Mouse (Mus musculus) heart, embryonic 14.5 days (tissue): ENCODE measurements around the gene Gast. TPM values are rescaled to one million over a fixed set of nuclear protein-coding genes. Genes with fewer than 3 reads are reported as not detected.
"Not testable (repeated sequence)": the region's sequence is repeated elsewhere in the genome, so short reads cannot be mapped to it uniquely, and the experiment has no call there.

Experiments used
- ATAC-seq: fragments of 200-750 bp; cut with Nextera tagmentation; 2 replicates; pipeline ENCODE4 v1.8.0; 2017; ENCODE audit warnings: low read depth, moderate TSS enrichment; ENCODE audit not compliant: insufficient number of reproducible peaks, insufficient read depth, low FRiP score
- H3K27ac ChIP-seq, 2 experiments: fragments of 200-500 bp in 1 of 2; fragments of 300-500 bp in 1 of 2; sonication (generic) in 1 of 2; replicated peaks in 1 of 2; 2 replicates each; pipeline ENCODE4 v1.5.1; 2012 to 2014; ENCODE audit warnings: low read depth in 2 of 2, low read length in 2 of 2, control low read depth in 1 of 2, mild to moderate bottlenecking in 1 of 2, mixed read lengths in 1 of 2; ENCODE audit not compliant: control insufficient read depth in 1 of 2, insufficient read depth in 1 of 2
- H3K27me3 ChIP-seq: fragments of 300-500 bp; sonication (generic); 2 replicates; pipeline ENCODE4 v1.6.1; 2014; ENCODE audit warnings: mild to moderate bottlenecking, low read length, control low read depth; ENCODE audit not compliant: control insufficient read depth, insufficient read depth
- H3K36me3 ChIP-seq: fragments of 300-500 bp; sonication (generic); 2 replicates; pipeline ENCODE4 v1.6.1; 2014; ENCODE audit warnings: mild to moderate bottlenecking, control low read depth, low read length, mixed read lengths; ENCODE audit not compliant: control insufficient read depth, insufficient read depth
- H3K4me1 ChIP-seq, 2 experiments: fragments of 200-500 bp in 1 of 2; fragments of 300-500 bp in 1 of 2; sonication (generic) in 1 of 2; 2 replicates each; pipeline ENCODE4 v1.6.1; 2012 to 2014; ENCODE audit warnings: low read length in 2 of 2, control low read depth in 1 of 2, mixed read lengths in 1 of 2; ENCODE audit not compliant: control insufficient read depth in 2 of 2, insufficient read depth in 2 of 2
- H3K4me2 ChIP-seq: fragments of 300-500 bp; sonication (generic); 2 replicates; pipeline ENCODE4 v1.6.1; 2014; ENCODE audit warnings: mild to moderate bottlenecking, low read length
- H3K4me3 ChIP-seq, 2 experiments: fragments of 200-500 bp in 1 of 2; fragments of 300-500 bp in 1 of 2; sonication (generic) in 1 of 2; 2 replicates each; pipeline ENCODE4 v1.5.1; 2012 to 2014; ENCODE audit warnings: low read length in 2 of 2, mild to moderate bottlenecking in 2 of 2, control low read depth in 1 of 2, low read depth in 1 of 2, moderate library complexity in 1 of 2; ENCODE audit not compliant: control insufficient read depth in 1 of 2, insufficient read depth in 1 of 2
- H3K9ac ChIP-seq: fragments of 300-500 bp; sonication (generic); 2 replicates; pipeline ENCODE4 v1.6.1; 2014; ENCODE audit warnings: mild to moderate bottlenecking, low read length
- H3K9me3 ChIP-seq: fragments of 300-500 bp; sonication (generic); 2 replicates; pipeline ENCODE4 v1.6.1; 2016; ENCODE audit warnings: low read length, control low read depth; ENCODE audit not compliant: control insufficient read depth
- WGBS: fragments of 180-500 bp; shearing (Covaris S2); extraction: QIAGEN DNeasy Blood & Tissue Kit; methylation state at CpG from one replicate; pipeline ENCODE4 v1.1.7; 2014; 5-methylcytosine and 5-hydroxymethylcytosine counted together
- polyA plus RNA-seq: library from polyadenylated mRNA; unstranded; fragments of >200 nt; fragmentation: Nextera tagmentation; extraction: Ambion mirVana; gene quantifications from 2 replicates; pipeline ENCODE4 v1.2.1, GENCODE M21; 2014

Gene Gast
- polyA plus RNA-seq, 1 experiment from 2014 or later = not detected

DNA sequence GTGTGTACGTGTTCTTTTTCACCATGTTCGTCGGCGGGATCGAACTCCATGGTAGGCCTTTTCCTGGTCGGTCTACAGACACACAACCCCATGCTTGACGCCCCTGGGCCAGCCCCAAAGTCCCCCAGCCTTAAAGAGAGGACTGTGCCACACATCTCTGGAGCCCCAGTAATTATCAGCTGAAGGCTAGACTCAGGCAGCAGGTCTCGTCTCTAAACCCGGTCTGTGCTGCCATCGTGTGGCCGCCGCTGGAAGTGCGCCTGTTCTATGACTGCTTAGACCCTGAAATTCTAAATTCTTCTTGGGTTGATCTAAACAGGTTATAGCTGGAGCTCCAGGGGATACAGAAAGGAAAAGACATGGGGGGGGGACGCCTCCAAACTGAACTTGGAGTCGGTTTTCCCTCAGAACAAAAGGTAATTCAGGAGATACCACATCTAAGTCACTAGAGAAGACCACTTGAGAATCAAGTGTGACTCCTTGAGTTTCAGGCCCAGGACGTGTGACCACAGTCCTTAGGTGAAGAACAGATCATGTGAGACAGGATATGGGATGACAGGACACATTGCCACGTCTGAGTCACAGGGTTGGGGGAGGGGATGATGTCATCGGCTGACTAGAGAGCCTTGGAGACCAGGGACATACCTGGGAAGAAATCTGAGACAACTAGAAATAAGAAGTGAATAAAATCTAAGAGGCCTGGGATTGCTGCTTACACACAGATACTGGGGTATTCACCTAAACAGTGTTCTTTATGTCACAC lies 35.8 kb upstream of the Gast start:
- peak overlapping the region; percentile 53 for H3K4me2 ChIP-seq
- no peak overlapping the region for H3K27ac ChIP-seq
- no peaks in the 10 kb centered on the region for H3K4me1 ChIP-seq
- H3K36me3 ChIP-seq = no peaks in the 10 kb centered on the region
- H3K9me3 ChIP-seq = no peaks in the 10 kb centered on the region
- ATAC-seq = no peak; the same call in 1 of the 2 replicates
- no peak overlapping the region for H3K9ac ChIP-seq
- H3K4me3 ChIP-seq = no peak overlapping the region
- whole genome bisulfite sequencing = 10% methylated on average over 18 of the region's 18 CpGs
- H3K27me3 ChIP-seq = peaks cover 5% of the 10 kb centered on the region; the same call in 1 of the 2 replicates

DNA sequence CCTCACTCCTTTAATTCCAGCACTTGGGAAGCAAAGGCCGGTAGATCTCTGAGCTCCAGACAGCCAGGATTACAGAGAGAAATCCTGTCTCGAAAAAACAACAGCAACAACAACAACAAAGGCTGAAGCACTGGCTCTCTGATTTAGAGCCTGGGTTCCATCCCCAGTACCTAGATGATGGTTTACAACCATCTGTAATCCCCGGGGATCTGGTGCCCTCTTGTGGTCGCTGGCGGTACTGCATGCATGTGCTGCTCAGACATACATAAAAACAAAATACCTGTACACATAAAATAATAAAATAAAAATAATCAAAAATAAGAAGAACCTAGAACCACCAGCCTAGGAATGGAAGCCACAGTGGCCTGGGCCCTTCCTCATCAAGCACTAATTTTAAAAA lies 33.9 kb upstream of the Gast start:
- no peak overlapping the region for H3K4me3 ChIP-seq
- no peak overlapping the region for H3K9ac ChIP-seq
- H3K27ac ChIP-seq = no peak overlapping the region
- peaks cover 5% of the 10 kb centered on the region; the same call in 1 of the 2 replicates for H3K27me3 ChIP-seq
- WGBS = 6% methylated on average over 5 of the region's 5 CpGs
- H3K4me1 ChIP-seq = no peaks in the 10 kb centered on the region; a peak in 1 of 4 replicates
- no peaks in the 10 kb centered on the region for H3K36me3 ChIP-seq
- no peaks in the 10 kb centered on the region for H3K9me3 ChIP-seq
- ATAC-seq = no peak
- no peak overlapping the region for H3K4me2 ChIP-seq

- Histone ChIP-seq H3K9me3 (no peaks in the 10 kb centered on the region), H3K4me2 (no peak overlapping the region), H3K27ac (no peak overlapping the region), H3K4me3 (no peak overlapping the region), H3K4me1 (no peaks in the 10 kb centered on the region; a peak in 1 of 4 replicates), H3K9ac (no peak overlapping the region), H3K27me3 (peaks cover 4% of the 10 kb centered on the region; the same call in 1 of the 2 replicates), H3K36me3 (no peaks in the 10 kb centered on the region)
- no peak for ATAC-seq
- 67% methylated on average over 5 of the region's 5 CpGs for WGBS
Observed at GRCm38 (mm10) chr11:100301292-100301691, 32.9 kb upstream of the Gast start.

- Histone ChIP-seq H3K36me3 (no peaks in the 10 kb centered on the region), H3K9me3 (no peaks in the 10 kb centered on the region), H3K27ac (no peak overlapping the region), H3K27me3 (no peaks in the 10 kb centered on the region), H3K4me3 (no peak overlapping the region), H3K4me2 (no peak overlapping the region), H3K9ac (no peak overlapping the region), H3K4me1 (peaks cover 4 to 15% of the 10 kb centered on the region in 2 experiments)
- WGBS = 86% methylated on average over 5 of the region's 5 CpGs
- ATAC-seq = no peak
Observed at GRCm38 (mm10) chr11:100307900-100308299, 26.3 kb upstream of the Gast start.

- H3K27me3 ChIP-seq, H3K9me3 ChIP-seq, H3K4me3 ChIP-seq, H3K36me3 ChIP-seq, ATAC-seq, H3K4me2 ChIP-seq, H3K9ac ChIP-seq, H3K27ac ChIP-seq: not testable (repeated sequence)
- 86% methylated on average over 6 of the region's 6 CpGs for WGBS
- peaks cover 4 to 15% of the 10 kb centered on the region in 2 experiments for H3K4me1 ChIP-seq
Observed at GRCm38 (mm10) chr11:100308672-100309071, 25.5 kb upstream of the Gast start.

GRCm38 (mm10) chr11:100311656-100312055 lies 22.6 kb upstream of the Gast start:
- Histone ChIP-seq H3K9ac (no peak overlapping the region), H3K4me1 (peaks cover 4 to 15% of the 10 kb centered on the region in 2 experiments; a peak in 3 of 4 replicates), H3K9me3 (no peaks in the 10 kb centered on the region), H3K4me3 (no peak overlapping the region), H3K27me3 (no peaks in the 10 kb centered on the region), H3K36me3 (no peaks in the 10 kb centered on the region), H3K4me2 (peak overlapping the region; percentile 41), H3K27ac (peak overlapping the region; percentile 52 to 80)
- 67% methylated on average over 1 of the region's 1 CpGs for WGBS
- ATAC-seq = no peak

DNA sequence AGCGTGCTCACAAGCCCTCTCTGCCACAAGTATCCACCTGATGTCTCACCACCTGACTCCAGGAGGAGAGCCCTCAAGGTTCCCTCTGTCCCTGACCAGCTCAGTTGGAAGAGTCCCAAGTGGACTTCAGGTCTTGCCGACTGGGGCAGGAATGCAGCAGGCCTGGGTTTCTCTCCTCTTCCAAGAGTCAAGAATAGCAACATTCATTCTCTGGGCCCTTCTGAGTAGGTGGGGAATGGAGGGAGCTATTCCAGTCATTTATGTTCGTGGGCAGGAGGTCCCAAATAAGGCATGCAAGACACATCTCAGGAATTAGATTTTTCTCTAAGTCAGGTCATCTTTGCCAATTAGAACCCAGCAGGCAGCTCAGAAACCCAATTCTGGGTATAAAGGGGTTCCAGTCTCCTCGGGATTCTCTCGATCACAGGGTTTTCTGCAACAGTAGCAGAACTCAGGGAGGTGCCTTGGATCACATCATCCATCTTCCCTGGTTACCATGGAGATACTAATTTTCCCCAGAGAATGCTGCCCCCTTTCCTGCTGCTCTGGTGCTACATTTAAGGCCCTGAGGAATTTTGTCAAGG lies 22.0 kb upstream of the Gast start:
- peak overlapping the region; percentile 52 to 80 for H3K27ac ChIP-seq
- no peak for ATAC-seq
- peak overlapping the region; percentile 41 for H3K4me2 ChIP-seq
- 18% methylated on average over 5 of the region's 5 CpGs for WGBS
- H3K9me3 ChIP-seq = no peaks in the 10 kb centered on the region
- no peaks in the 10 kb centered on the region for H3K27me3 ChIP-seq
- H3K4me3 ChIP-seq = no peak overlapping the region
- H3K36me3 ChIP-seq = no peaks in the 10 kb centered on the region
- 0 out of 2 replicates have a peak overlapping the region, but pooled peaks have one; percentile 25 for H3K9ac ChIP-seq
- H3K4me1 ChIP-seq = peaks cover 4 to 15% of the 10 kb centered on the region in 2 experiments; a peak in 3 of 4 replicates
